In genomic region chr1:152081954-152082711, GRCm38 (mm10) we compare ENCODE assay signal across 15 mouse cellular contexts. TPM values are rescaled to one million over a fixed set of nuclear protein-coding genes. Genes with fewer than 3 reads are reported as not detected.
DNase-seq lines count a peak whose midpoint lies in the region; ATAC-seq lines count a peak whose summit lies in the region.
"Had no signal": no experiment of that assay in that cellular context is flagged by ENCODE, and none has a peak within 500 bp of the region (broad histone marks: within the 10 kb centered on the region; RNA-seq: fewer than 3 reads in every experiment).

No protein-coding gene starts in this region.

- H3K27me3 ChIP-seq in intestine, embryonic 14.5 days (replicated peaks; ENCODE audit: control insufficient read depth, insufficient read depth, low read length), result no peaks in the 10 kb centered on the region
- no peaks in the 10 kb centered on the region for H3K27me3 ChIP-seq in intestine, embryonic 16.5 days (replicated peaks; ENCODE audit: control insufficient read depth, insufficient read depth, low read length)

- no peaks in the 10 kb centered on the region for H3K36me3 ChIP-seq in intestine, embryonic 14.5 days (ENCODE audit: control insufficient read depth, insufficient read depth, low read length)
- H3K36me3 ChIP-seq in intestine, embryonic 16.5 days (ENCODE audit: control insufficient read depth, insufficient read depth, low read length), result no peaks in the 10 kb centered on the region

- peak; percentile 38 for DNase-seq in cerebellum, adult 9-10 months
- DNase-seq in cerebellum, postnatal 4 days (ENCODE audit: low spot score in 2 of 2), result no peak
- DNase-seq in intestine, embryonic 14.5 days (ENCODE audit: low spot score), result peak; percentile 48
- DNase-seq in left cerebral cortex, postnatal 25 days (ENCODE audit: low spot score in 2 of 2), result peak; percentile 24 to 85
- DNase-seq in right cerebral cortex, postnatal 36 days (ENCODE audit: low spot score in 2 of 2), result peak; percentile 23 to 63
- no peak for DNase-seq in spleen, adult 18-20 months
- DNase-seq: cerebellum, adult 9-11 months; heart, postnatal 10 days; kidney, adult 2 months; kidney, postnatal 36 days had no signal

- ATAC-seq in intestine, embryonic 14.5 days (replicated peaks; ENCODE audit: low FRiP score, low TSS enrichment, low read depth), result no peak
- ATAC-seq in intestine, embryonic 16.5 days, result no peak
- ATAC-seq in CD4-positive, CD25-positive, alpha-beta regulatory T cell, adult 4 months, result no peak

- H3K4me1 ChIP-seq in intestine, embryonic 14.5 days (replicated peaks; ENCODE audit: control insufficient read depth, insufficient read depth, low read length), result peaks cover 12% of the 10 kb centered on the region
- H3K4me1 ChIP-seq in intestine, embryonic 16.5 days (ENCODE audit: control insufficient read depth, insufficient read depth, low read length), result peaks cover 22% of the 10 kb centered on the region

- 55% methylated on average over 8 of the region's 8 CpGs for WGBS in intestine, embryonic 14.5 days
- WGBS in intestine, embryonic 16.5 days, result 59% methylated on average over 8 of the region's 8 CpGs

- H3K27ac ChIP-seq in intestine, embryonic 14.5 days (ENCODE audit: low read depth), result no peak overlapping the region
- no peak overlapping the region for H3K27ac ChIP-seq in intestine, embryonic 16.5 days (ENCODE audit: low read length)

- H3K9me3 ChIP-seq in intestine, embryonic 14.5 days (ENCODE audit: control insufficient read depth, low read length), result no peaks in the 10 kb centered on the region
- H3K9me3 ChIP-seq in intestine, embryonic 16.5 days (ENCODE audit: control insufficient read depth, low read length), result no peaks in the 10 kb centered on the region
- H3K9me3 ChIP-seq: megakaryocyte, embryonic 14.5 days had no signal

- intact Hi-C loops in left cerebral cortex, postnatal 25 days (cut with DNase I), result loop anchor here (10.0 kb wide), 1 partner anchor 137 kb away; no protein-coding TSS in a partner anchor

- no peak overlapping the region for H3K9ac ChIP-seq in intestine, embryonic 14.5 days (ENCODE audit: low read length)
- H3K9ac ChIP-seq in intestine, embryonic 16.5 days (ENCODE audit: low read depth, low read length), result no peak overlapping the region

- H3K4me3 ChIP-seq in intestine, embryonic 14.5 days (ENCODE audit: low read depth, low read length), result no peak overlapping the region
- no peak overlapping the region for H3K4me3 ChIP-seq in intestine, embryonic 16.5 days (ENCODE audit: low read length)
- H3K4me3 ChIP-seq: erythroblast, embryonic 14.5 days; megakaryocyte, embryonic 14.5 days had no signal

- no peak overlapping the region for H3K4me2 ChIP-seq in intestine, embryonic 14.5 days (ENCODE audit: low read length)
- no peak overlapping the region for H3K4me2 ChIP-seq in intestine, embryonic 16.5 days (ENCODE audit: low read depth, low read length)
- H3K4me2 ChIP-seq: liver, embryonic 11.5 days had no signal

RNA-seq across cellular contexts. Expression of gene 1700025G04Rik, which starts 7.8 kb away (rescaled TPM):
- polyA plus RNA-seq in intestine, embryonic 14.5 days (2014; fragmentation: Nextera tagmentation; extraction: Ambion mirVana), result 27.3 and 27.7 TPM in 2 replicates
- 18.5 and 20.2 TPM in 2 replicates for polyA plus RNA-seq in intestine, embryonic 16.5 days (2015; fragmentation: Nextera tagmentation; extraction: Ambion mirVana)
- 10 to 100 TPM; 75.9 to 85.4 TPM for total RNA-seq in left cerebral cortex, postnatal 25 days (2021)
- polyA plus RNA-seq in CD4-positive, CD25-positive, alpha-beta regulatory T cell, adult 4 months (2017; shearing (Covaris generic)), result 1 to 10 TPM; 1.3 to 3.9 TPM

Comparison
In these comparisons a context has a peak if more than half of its experiments do, and no peak if none do; other contexts are left out.
1. DNase-seq: peak in cerebellum, adult 9-10 months (single experiment), intestine, embryonic 14.5 days (single experiment), left cerebral cortex, postnatal 25 days (2 of 2) and right cerebral cortex, postnatal 36 days (2 of 2); none in cerebellum, postnatal 4 days (0 of 2) and spleen, adult 18-20 months (0 of 2).